Mouse (Mus musculus) erythroblast, embryonic 14.5 days (primary cell): Measurements from ENCODE around the gene Dgkz.

Experiments used
- GATA1 ChIP-seq: IDR thresholded peaks from 2 replicates; pipeline ENCODE4 v1.6.1; 2012; ENCODE audit warnings: low read length, inconsistent platforms, mixed read lengths
- TAL1 ChIP-seq: IDR thresholded peaks from 3 replicates; pipeline ENCODE4 v1.6.1; 2012; ENCODE audit warnings: low read length, inconsistent platforms, mixed read lengths

- TF ChIP-seq TAL1 (no peak), GATA1 (no peak)
Observed at GRCm38 (mm10) chr2:91955875-91956274, 19.8 kb downstream of the Dgkz start.
